Mouse (Mus musculus) thymus, postnatal 14 days (tissue): ENCODE measurements around the gene Sept1.
"Not testable (repeated sequence)": the region's sequence is repeated elsewhere in the genome, so short reads cannot be mapped to it uniquely, and the experiment has no call there.

ENCODE experiments used
- DNase-seq: peaks from one replicate; pipeline ENCODE4 v3.0.0; 2021

Gene Sept1

GRCm38 (mm10) chr7:127192989-127193388, 39.9 kb downstream of the Sept1 start:
- no peak for DNase-seq

DNA sequence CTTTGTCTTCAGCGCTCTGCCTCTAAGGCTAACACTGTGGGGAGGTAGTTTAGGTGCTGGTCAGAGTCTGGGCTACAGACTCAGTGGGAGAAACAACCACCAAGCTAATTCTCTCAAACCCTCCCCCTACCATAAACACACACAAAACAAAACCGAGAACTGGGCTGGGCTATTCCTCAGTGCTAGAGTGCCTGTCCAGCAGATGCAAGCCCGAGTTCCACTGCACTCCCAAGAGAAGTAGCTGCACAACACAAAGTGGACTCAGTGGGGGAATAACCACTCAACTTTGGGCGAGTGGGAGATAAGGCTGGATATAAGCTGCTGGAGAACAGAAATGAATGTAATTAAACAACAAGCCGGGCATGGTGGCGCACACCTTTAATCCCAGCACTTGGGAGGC, 42.3 kb downstream of the Sept1 start:
- DNase-seq, result no peak

- peak; percentile 68 for DNase-seq
These were observed 44.3 kb downstream of the Sept1 start for GRCm38 (mm10) chr7:127188305-127189276.

DNA sequence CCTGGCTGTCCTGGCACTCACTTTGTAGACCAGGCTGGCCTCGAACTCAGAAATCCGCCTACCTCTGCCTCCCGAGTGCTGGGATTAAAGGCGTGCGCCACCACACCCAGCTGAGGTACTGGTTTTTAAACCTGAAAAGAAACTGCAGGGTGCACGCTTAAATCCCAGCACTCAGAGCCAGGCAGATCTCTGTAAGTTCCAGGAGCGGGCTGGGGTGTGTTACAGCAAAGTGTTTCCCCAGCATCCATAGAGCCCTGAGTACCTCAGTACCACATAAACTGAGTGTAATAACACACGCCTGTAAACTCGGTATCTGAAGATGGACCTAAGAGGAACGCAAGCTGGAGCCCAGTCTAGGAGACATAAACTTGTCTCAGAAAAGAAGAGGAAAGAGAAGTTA, 45.6 kb downstream of the Sept1 start:
- DNase-seq, result no peak

DNA sequence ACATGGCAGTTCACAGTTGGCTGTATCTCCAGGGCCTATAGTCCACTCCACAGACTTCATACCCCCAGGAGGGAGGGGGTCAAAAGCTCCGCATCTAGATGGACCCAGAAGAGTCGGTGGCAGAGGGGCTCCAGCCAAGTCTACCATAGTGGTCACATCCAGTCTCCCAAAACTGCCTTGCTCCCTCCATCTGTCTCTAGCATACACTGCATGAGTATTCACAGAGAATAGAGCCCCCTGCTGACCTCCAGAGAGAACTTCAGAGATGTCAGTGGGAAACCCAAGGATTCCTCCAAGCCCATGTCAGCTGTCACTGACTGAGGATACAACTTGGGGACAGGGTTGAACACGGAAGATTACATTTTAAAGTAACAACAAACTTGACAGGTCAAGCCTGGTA, 47.3 kb downstream of the Sept1 start:
- DNase-seq, result peak; percentile 48

- no peak for DNase-seq
These were observed 48.2 kb downstream of the Sept1 start for GRCm38 (mm10) chr7:127184720-127185119.

- peak; percentile 45 for DNase-seq
These were observed 49.1 kb downstream of the Sept1 start for GRCm38 (mm10) chr7:127183828-127184227.

DNA sequence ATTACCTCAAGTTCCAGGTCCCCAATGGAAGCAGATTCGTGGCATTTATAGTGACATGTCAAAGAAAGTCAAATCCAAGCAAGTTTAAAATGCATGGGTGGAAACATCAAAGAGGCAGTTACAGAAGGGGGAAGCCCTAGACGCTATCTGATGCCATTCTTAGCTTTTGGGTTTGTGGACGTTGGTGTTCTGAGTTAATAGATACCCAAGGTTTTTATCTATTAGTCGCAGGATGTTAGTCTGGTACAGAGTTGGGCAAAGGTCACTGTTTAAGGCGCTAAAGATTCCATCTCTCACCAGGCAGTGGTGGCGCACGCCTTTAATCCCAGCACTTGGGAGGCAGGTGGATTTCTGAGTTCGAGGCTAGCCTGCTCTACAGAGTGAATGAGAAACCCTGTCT, 49.6 kb downstream of the Sept1 start:
- no peak for DNase-seq

DNA sequence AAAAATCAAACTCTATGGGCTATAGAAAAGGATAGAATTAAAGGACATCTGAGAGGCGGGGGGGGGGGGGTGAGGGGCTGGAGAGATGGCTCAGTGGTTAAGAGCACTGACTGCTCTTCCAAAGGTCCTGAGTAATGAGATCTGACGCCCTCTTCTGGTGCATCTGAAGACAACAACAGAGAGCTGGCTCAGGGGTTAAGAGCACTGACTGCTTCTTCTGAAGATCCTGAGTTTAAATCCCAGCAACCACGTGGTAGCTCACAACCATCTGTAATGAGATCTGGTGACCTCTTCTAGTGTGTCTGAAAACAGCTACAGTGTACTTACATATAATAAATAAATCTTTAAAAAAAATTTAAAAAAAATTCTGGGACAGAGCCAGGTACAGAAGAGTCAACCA, 51.2 kb downstream of the Sept1 start:
- DNase-seq, result not testable (repeated sequence)

GRCm38 (mm10) chr7:127180783-127181182, 52.1 kb downstream of the Sept1 start:
- no peak for DNase-seq

GRCm38 (mm10) chr7:127176937-127177336, 56.0 kb downstream of the Sept1 start:
- DNase-seq, result no peak

GRCm38 (mm10) chr7:127166501-127166900, 66.4 kb downstream of the Sept1 start:
- peak; percentile 18 for DNase-seq

DNA sequence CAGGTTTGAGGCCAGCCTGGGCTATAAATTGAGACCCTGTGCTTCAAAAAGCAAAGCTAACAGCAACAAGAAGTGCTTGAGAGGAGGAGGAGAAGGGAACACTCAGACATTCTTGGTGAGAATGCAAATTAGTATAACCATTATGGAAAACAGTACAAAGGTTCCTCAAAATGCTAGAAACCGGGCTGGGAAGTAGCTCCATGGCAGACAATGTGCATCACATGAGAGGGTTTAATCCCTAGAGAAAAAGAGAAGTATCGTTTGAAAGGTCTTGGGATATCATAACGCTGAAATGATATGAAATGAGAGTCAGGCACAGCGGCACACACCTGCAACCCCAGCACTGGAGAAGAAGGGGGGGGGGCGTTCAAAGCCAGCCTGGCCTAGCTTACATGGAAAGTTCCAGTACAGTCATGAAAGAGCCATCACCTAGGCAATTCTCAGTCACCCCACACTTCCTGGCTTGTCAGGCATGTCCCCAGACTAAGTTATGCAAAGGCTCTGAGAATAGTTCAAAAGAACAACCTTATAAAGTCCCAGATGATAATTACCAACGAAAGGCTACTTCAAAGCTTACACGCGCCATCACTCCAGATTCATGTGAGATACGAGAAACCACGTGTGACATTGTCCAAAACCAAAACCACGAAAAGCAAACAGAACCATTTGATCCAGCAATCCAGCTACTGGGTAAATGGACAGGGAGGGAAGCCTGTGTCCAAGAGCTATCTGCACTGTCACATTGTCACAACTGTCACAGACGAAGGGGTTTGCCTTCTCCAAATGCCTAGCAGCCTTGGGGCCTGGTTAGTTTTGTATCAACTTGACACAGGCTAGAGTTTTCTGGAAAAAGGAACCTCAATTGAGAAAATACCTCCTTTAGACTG, 67.1 kb downstream of the Sept1 start:
- peak; percentile 24 for DNase-seq
